In genomic region chr13:62866817-62867216, GRCm38 (mm10) we compare ENCODE assay signal across 14 mouse cellular contexts. TPM values are rescaled to one million over a fixed set of nuclear protein-coding genes. Genes with fewer than 3 reads are reported as not detected.
DNase-seq lines count a peak whose midpoint lies in the region; ATAC-seq and TF ChIP-seq lines count a peak whose summit lies in the region.
"Had no signal": no experiment of that assay in that cellular context is flagged by ENCODE, and none has a peak within 500 bp of the region (broad histone marks: within the 10 kb centered on the region; RNA-seq: fewer than 3 reads in every experiment).

No protein-coding gene starts in this region.

- no peak for ATAC-seq in embryonic facial prominence, embryonic 13.5 days (ENCODE audit: insufficient number of reproducible peaks, insufficient read depth, low FRiP score, low TSS enrichment, low read depth)
- ATAC-seq in limb, embryonic 13.5 days (ENCODE audit: low FRiP score, low read depth): 0 out of 2 replicates have a peak, but pooled peaks have one; percentile 17
- ATAC-seq: inflammation-experienced regulatory T-cells, adult 6 months had no signal

- no peak overlapping the region for H3K4me3 ChIP-seq in left cerebral cortex, adult 2 months
- no peak overlapping the region for H3K4me3 ChIP-seq in embryonic facial prominence, embryonic 13.5 days
- H3K4me3 ChIP-seq in limb, embryonic 13.5 days: no peak overlapping the region
- H3K4me3 ChIP-seq: layer of hippocampus, adult 2 months; neural tube, embryonic 12.5 days had no signal

- peak; percentile 52 for DNase-seq in left cerebral cortex, postnatal 4 days
- DNase-seq in left cerebral cortex, adult 2 months (ENCODE audit: extremely low spot score in 1 of 2, low spot score in 2 of 2): no peak
- DNase-seq in brain, embryonic 14.5 days (ENCODE audit: low read depth): peak; percentile 65
- no peak for DNase-seq in layer of hippocampus, adult 11-12 months (ENCODE audit: low spot score)
- no peak for DNase-seq in gastrocnemius, postnatal 14 days
- DNase-seq: right cerebral cortex, postnatal 25 days had no signal

- H3K27me3 ChIP-seq in embryonic facial prominence, embryonic 13.5 days: no peaks in the 10 kb centered on the region
- H3K27me3 ChIP-seq in limb, embryonic 13.5 days: no peaks in the 10 kb centered on the region
- H3K27me3 ChIP-seq: neural tube, embryonic 12.5 days had no signal

- no peaks in the 10 kb centered on the region for H3K36me3 ChIP-seq in embryonic facial prominence, embryonic 13.5 days
- no peaks in the 10 kb centered on the region for H3K36me3 ChIP-seq in limb, embryonic 13.5 days
- H3K36me3 ChIP-seq: neural tube, embryonic 12.5 days had no signal

- peaks cover 44% of the 10 kb centered on the region for H3K4me1 ChIP-seq in embryonic facial prominence, embryonic 13.5 days
- H3K4me1 ChIP-seq in limb, embryonic 13.5 days: peaks cover 35% of the 10 kb centered on the region
- H3K4me1 ChIP-seq: neural tube, embryonic 12.5 days had no signal

- H3K9me3 ChIP-seq in embryonic facial prominence, embryonic 13.5 days: no peaks in the 10 kb centered on the region
- H3K9me3 ChIP-seq in limb, embryonic 13.5 days: no peaks in the 10 kb centered on the region
- H3K9me3 ChIP-seq: neural tube, embryonic 12.5 days had no signal

- no peak for TF ChIP-seq CTCF in left cerebral cortex, adult 2 months (IDR thresholded peaks at IDR 0.05)
- TF ChIP-seq CTCF in brain, embryonic 14.5 days (IDR thresholded peaks at IDR 0.05; ENCODE audit: borderline replicate concordance, extremely low read depth, insufficient read depth, insufficient read length): no peak

- H3K4me2 ChIP-seq in embryonic facial prominence, embryonic 13.5 days: no peak overlapping the region
- no peak overlapping the region for H3K4me2 ChIP-seq in limb, embryonic 13.5 days (replicated peaks)
- H3K4me2 ChIP-seq: neural tube, embryonic 12.5 days had no signal

- no peak overlapping the region for H3K27ac ChIP-seq in left cerebral cortex, adult 2 months
- peak overlapping the region; percentile 86 for H3K27ac ChIP-seq in embryonic facial prominence, embryonic 13.5 days
- peak overlapping the region; percentile 94 for H3K27ac ChIP-seq in limb, embryonic 13.5 days
- H3K27ac ChIP-seq: layer of hippocampus, adult 2 months; neural tube, embryonic 12.5 days had no signal

- intact Hi-C loops in left cerebral cortex, postnatal 4 days (cut with DNase I): no loop called here
- intact Hi-C loops in left cerebral cortex, adult 2 months (cut with DNase I): no loop called here
- intact Hi-C loops in gastrocnemius, postnatal 14 days (cut with DNase I; ENCODE audit: low total_unique reads): no loop called here

- WGBS in embryonic facial prominence, embryonic 13.5 days: 55% methylated on average over 4 of the region's 4 CpGs
- WGBS in limb, embryonic 13.5 days: 53% methylated on average over 4 of the region's 4 CpGs

- TF ChIP-seq POLR2A in brain, embryonic 14.5 days (IDR thresholded peaks at IDR 0.05; ENCODE audit: borderline replicate concordance, extremely low read depth, insufficient read depth, insufficient read length, poor library complexity, severe bottlenecking): no peak

- H3K9ac ChIP-seq in embryonic facial prominence, embryonic 13.5 days: no peak overlapping the region
- no peak overlapping the region for H3K9ac ChIP-seq in limb, embryonic 13.5 days
- H3K9ac ChIP-seq: neural tube, embryonic 12.5 days had no signal

RNA-seq across cellular contexts. Expression of gene Fbp2, which starts 8.6 kb away (rescaled TPM):
- total RNA-seq in left cerebral cortex, postnatal 4 days (2021): under 1 TPM in 1 of 2 experiments, not detected in 1; 0.79 TPM
- not detected for total RNA-seq in left cerebral cortex, adult 2 months (2021)
- 0.31 and 0.33 TPM in 2 replicates for polyA plus RNA-seq in brain, embryonic 14.5 days (2012; rRNA removed)
- polyA plus RNA-seq in embryonic facial prominence, embryonic 13.5 days (2015; fragmentation: Nextera tagmentation; extraction: Ambion mirVana): 0.45 and 2.1 TPM in 2 replicates
- 1.5 and 3.3 TPM in 2 replicates for polyA plus RNA-seq in limb, embryonic 13.5 days (2015; fragmentation: Nextera tagmentation; extraction: Ambion mirVana)
- 10 to 100 TPM; 63.5 to 77.7 TPM for total RNA-seq in gastrocnemius, postnatal 14 days (2021)
- total RNA-seq: common myeloid progenitor, adult 5-6 weeks; layer of hippocampus, adult 2 months; left cerebral cortex, postnatal 25 days; megakaryocyte, adult 5-6 weeks had no signal
- polyA plus RNA-seq: inflammation-experienced regulatory T-cells, adult 6 months; neural tube, embryonic 12.5 days had no signal

RNA-seq across cellular contexts. Expression of gene Fbp1, which starts 21.3 kb away (rescaled TPM):
- total RNA-seq in left cerebral cortex, postnatal 4 days (2021): under 1 TPM; 0.46 to 0.92 TPM
- total RNA-seq in left cerebral cortex, adult 2 months (2021): under 1 TPM; 0.33 to 0.59 TPM
- polyA plus RNA-seq in brain, embryonic 14.5 days (2012; rRNA removed): 0.08 TPM in 1 of 2 replicates, not detected in the other
- 0.66 and 5.3 TPM in 2 replicates for polyA plus RNA-seq in embryonic facial prominence, embryonic 13.5 days (2015; fragmentation: Nextera tagmentation; extraction: Ambion mirVana)
- polyA plus RNA-seq in limb, embryonic 13.5 days (2015; fragmentation: Nextera tagmentation; extraction: Ambion mirVana): 2.0 and 2.6 TPM in 2 replicates
- total RNA-seq in gastrocnemius, postnatal 14 days (2021): not detected
- polyA plus RNA-seq: inflammation-experienced regulatory T-cells, adult 6 months had no signal

Comparison
In these comparisons a context has a peak if more than half of its experiments do, and no peak if none do; other contexts are left out.
1. DNase-seq: peak in left cerebral cortex, postnatal 4 days (single experiment) and brain, embryonic 14.5 days (single experiment); none in left cerebral cortex, adult 2 months (0 of 2), layer of hippocampus, adult 11-12 months (single experiment) and gastrocnemius, postnatal 14 days (single experiment).
2. RNA of gene Fbp2, which starts 8.6 kb away (total RNA-seq): 63.5 to 77.7 TPM in gastrocnemius, postnatal 14 days; 0.79 TPM in left cerebral cortex, postnatal 4 days and not detected in left cerebral cortex, adult 2 months; every median in the first group is over 10 times any median in the second.